Mouse (Mus musculus): ENCODE data around the gene Mmaa. TPM values are rescaled to one million over a fixed set of nuclear protein-coding genes. Genes with fewer than 3 reads are reported as not detected.

Gene Mmaa
- 10 to 100 TPM; 15.6 to 19.5 TPM for total RNA-seq (2021)
- long read RNA-seq, experiment 1, full-length matches to known transcripts, result 5 of 20 reads
- long read RNA-seq, experiment 1, partial matches to known transcripts, result 9 of 20 reads
- long read RNA-seq, experiment 1, other reads (novel, unspliced or antisense), result 6 of 20 reads
- long read RNA-seq, experiment 2, full-length matches to known transcripts, result 5 of 21 reads
- long read RNA-seq, experiment 2, partial matches to known transcripts, result 11 of 21 reads
- long read RNA-seq, experiment 2, other reads (novel, unspliced or antisense), result 5 of 21 reads

DNA sequence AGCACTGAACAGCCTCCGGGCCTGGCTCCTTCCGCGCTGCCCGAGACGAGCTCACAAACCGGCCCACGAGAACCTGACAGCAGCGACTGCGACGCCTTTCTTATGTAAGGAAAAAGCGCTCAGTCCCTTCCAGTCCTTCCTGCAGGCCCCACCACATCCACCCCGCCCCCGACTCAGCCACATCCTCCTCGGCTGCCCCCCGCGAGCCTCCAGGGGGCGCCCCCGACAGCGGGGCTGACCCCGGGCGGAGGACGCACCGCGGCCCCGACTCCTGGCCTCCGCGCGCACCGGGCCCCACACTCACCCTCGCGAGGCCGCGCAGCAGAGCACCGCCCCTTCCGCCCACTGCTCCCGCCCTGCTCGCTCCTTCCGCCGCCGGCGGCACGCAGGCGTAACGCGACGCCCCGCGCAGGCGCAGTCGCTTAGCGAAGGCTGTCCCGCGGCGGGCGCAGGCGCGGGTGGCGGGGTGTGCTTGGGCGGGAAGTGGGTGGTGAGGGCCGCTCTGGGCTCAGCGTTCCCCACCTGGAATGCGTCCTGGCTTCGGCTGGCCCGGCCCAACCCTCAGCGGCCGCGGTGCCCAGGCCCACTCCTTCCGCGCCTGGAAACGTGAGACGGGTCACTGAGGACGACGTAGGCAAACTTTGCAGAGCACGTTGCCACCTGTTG is at the start of gene Mmaa:
Mmaa (minus strand) TSS at position 328 of the 666 bp plus-strand sequence.
- DNase-seq (ENCODE audit: low spot score in 2 of 2), result peak; percentile 93 to 94

DNA sequence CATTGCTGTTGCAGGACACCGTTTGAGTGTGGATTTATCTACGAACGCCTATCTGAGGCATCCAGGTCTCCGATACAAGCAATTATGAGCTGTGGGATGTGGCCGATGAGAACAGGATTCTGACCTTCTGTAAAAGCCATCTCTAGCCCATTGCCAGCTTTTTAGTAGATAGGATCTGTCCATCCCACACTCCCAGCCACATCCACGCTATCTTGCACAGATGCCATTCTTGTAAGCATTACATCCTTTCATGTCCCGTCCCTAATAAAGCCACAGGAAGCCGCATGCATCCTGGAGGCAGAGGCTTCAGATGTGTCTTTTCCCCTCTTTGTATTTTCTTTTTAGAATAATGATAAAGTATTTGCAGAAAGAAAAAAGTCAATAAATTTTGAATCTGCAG is 46.5 kb upstream of the Mmaa start:
- no peak for DNase-seq (ENCODE audit: low spot score in 2 of 2)

DNA sequence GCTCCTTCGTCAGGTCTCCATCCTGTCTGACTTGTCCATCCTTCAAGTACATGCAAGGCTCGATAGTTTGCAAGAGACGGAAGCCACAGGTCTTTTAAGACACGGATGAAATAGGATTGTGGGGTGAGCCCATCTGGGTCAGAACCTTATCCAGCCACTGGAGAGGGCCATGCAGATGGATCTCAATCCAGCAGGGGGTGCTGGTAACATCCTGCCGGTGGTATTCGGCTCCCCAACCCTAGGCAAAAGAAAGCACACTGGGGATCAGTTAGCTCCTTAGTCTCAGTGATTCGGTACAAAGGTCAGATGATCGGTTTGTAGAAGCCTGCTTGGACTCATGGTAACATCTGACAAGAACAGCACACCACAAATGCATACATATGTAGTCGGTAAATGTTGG is 44.8 kb upstream of the Mmaa start:
- no peak for DNase-seq (ENCODE audit: low spot score in 2 of 2)

DNA sequence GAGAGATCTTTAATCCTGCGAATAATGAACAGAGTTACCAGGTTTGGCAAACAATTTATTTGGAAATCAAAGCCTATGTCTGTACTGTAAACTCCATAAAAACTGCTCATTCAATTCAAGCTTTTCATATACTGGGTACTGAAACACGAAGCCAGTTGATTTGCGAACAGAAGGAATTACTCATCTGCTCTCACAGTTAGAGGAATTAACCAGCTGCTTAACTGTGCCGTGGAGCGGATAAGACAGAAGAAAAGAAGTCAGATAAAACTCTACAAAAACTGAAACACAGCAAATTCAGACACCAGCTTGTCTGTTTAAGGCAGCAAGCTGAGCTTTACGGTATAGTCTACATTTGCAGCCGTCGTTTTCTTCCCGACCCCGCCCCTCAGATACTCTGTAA is 43.9 kb upstream of the Mmaa start:
- DNase-seq (ENCODE audit: low spot score in 2 of 2), result no peak

DNA sequence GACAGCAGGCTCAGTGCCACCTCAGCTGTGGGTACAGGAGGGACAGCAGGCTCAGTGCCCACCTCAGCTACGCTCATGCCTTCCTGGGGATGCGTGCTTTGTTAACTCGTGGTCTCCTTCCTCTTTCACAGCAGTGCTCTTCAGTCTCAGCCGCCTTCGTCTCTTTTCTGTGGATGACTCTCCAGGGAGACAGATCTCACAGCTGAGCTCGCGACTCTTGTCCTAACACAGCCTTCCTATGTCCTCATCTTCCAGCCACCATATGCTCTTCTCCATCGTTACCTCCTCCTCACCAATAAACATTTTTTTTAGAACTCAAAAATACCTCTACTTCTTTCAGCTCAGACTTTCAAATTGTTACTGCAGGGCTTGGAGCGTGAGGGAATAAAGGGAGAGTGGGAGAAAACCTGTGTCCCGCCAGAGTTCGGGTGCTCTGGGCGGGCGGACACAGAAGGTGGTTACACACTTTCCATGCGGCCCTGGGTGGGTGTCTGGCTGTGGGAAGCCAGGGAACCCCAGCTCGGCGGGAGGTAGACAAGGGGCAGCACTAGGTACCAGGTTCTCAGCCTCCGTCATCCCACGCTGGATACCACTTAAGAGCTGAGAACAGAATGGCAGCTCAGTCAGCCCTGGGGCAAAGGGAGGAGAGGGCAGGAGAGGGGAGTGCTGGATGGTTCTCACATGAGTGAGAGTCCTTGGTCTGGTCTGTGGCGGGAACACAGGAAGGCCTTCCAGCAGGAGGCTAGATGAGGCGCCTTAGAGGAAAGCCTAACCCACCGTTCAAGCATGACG is 37.6 kb upstream of the Mmaa start:
- DNase-seq (ENCODE audit: low spot score in 2 of 2), result no peak

DNA sequence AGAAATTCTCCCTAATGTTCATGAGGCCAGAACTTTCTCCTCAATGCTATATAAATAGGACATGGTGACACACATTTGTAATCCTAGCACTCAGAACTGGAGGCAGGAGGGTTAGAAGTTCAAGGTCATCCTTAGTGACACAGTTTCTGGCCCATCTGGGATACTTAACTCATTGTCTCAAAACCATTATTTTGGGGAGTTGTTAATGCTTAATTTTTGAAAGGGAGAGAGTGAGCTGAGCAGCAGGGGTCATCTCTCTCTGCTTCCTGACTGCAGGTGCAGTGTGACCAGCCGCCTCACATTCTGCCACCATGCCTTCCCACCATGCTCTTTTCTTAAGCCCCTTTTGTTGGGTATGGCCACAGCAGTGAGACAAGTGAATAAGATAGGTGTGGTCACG is 36.8 kb upstream of the Mmaa start:
- no peak for DNase-seq (ENCODE audit: low spot score in 2 of 2)

DNA sequence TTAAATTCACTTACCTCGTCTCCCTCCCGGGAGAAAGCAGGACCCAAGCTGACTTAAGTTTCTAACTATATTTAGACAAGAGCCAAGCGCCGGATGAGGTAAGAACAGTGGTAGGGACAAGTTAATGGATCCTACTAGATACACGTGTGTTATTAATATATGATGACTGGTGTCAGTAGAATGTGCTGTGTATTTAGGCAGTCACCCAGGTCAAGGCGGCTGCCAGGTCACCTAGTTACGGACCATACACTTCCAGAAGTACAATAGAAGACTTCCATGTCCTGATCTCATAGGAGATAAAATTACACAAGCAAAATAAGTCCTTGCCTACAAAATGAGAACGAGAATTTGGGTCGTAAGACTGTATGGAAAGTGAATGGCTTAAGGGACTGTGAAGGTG is 36.3 kb upstream of the Mmaa start:
- DNase-seq (ENCODE audit: low spot score in 2 of 2), result no peak

DNA sequence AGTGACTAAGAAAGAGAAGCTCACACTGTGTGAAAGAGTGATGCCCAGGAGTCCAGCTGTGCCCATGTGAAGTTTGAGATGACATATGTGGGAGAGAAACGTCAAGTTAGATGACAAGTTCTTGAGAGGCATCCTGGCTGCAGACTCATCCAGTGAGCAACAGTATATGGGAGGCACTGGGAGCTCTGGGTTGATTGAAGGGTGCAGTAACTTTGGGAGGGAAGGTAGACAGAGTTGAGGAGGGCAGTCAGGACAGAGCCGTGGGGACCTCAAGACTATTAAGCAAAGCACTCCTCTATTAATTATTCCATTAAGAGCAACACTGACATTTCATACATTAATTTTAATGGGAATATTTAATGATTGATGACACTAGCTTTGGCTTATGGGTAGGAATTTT is 35.0 kb upstream of the Mmaa start:
- no peak for DNase-seq (ENCODE audit: low spot score in 2 of 2)

DNA sequence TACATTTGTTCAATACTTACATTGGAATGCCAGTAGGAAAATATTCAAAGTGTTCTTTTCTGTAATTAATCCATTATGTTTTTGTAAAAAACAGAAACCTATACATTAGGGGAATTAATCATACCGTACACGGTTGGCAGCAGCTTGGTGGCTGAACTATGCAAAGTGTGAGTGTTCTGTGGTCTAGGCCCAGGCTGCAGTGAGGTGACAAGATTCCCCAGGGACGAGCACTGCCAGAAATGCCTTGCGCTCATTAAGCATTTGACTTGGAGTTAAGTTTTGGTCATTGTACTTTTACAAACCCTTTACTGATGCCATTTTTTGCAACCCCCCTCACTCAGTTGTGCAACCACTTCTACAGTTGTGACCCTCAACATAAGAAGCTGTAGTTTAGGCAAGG is 34.4 kb upstream of the Mmaa start:
- DNase-seq (ENCODE audit: low spot score in 2 of 2), result no peak

DNA sequence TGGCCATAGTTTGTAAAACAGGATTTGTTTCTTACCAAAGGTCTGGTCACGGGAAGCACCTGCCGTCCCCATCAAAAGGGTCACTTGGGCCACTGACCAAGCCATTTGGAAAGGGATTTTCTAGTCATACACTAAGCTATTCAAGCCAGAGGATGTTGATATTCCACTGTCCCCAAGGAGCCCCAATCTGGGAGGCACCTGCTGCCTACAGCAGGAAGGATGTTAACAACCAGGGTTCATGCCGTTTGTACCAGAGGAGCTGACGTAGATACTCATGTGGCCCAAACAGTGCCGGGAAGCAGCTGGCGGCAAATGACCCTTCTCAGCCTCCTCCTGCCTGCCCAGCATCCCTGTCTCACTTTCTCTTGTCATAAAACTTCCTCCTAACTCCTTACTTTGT is 30.8 kb upstream of the Mmaa start:
- no peak for DNase-seq (ENCODE audit: low spot score in 2 of 2)

DNA sequence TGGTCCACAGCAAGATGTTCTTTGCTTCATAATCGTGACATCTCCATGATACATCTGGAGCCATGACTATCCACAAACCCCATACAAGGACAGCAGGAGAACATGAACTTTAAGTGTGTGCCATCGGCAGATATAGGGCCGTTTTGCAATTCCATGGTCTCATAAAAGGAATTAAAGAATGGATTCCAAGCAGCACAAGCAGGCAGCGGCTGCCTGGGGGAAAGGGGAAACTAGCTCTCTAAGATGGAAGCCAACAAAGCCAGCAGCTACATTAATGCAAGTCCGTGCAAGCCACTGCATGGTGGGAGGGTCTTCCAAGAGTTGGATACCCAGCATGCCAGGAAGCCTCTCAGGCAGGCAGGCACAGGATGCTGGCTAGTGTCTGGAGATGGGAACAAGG is 30.2 kb upstream of the Mmaa start:
- no peak for DNase-seq (ENCODE audit: low spot score in 2 of 2)

DNA sequence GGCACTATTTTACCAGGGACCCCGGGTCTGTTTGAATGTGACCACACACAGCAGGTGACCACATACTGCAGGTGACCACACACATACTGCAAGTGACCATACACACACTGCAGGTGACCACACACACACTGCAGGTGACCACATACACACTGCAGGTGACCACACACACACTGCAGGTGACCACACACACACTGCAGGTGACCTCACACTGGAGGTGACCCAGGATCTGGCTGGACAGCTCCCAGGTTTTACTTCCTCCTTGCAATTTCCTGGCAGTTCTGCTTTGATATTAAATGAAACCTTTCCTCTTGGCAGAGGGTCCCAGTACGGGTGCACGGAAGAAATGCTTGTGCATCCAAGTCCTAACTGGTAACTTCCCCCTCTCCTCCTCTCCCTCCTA is 29.3 kb upstream of the Mmaa start:
- DNase-seq (ENCODE audit: low spot score in 2 of 2), result no peak

DNA sequence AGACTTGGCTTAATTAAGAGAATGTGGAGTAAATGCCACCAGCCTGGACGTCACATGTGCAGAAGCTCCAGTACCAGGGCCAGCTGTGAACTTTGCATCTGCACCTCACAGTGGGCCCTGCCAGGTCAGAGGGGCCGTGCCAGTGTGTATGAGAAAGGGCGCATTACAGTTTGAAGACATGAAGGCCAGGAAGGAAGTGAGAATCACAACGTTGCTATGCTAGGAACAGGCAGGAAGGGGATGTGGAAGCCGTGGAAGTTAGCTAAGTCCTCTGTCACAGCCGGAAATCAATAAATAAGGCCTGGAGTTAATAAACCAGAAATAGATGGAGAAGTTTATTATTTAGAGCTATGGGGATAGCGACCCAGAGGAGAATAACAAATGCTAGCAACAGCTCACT is 28.4 kb upstream of the Mmaa start:
- DNase-seq (ENCODE audit: low spot score in 2 of 2), result no peak

DNA sequence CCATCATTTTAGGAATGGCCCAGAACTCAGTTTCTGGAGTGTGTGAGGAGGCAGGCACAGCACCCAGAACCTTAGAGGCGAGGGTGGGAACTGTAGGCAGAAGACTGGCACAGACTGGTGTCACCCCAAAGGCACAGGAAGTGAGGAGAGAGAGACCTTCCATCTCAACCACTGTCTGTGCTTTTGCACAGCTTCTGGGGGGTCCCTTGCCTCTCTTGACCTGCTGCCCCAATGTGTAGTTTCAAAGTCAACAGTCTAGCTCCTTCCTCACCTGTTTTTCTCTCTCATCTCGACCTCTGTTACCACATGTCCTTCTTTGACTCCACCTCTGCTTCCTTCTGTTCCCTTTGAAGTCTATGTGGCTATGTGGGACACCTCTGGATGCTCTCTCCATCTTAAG is 16.1 kb upstream of the Mmaa start:
- no peak for DNase-seq (ENCODE audit: low spot score in 2 of 2)

DNA sequence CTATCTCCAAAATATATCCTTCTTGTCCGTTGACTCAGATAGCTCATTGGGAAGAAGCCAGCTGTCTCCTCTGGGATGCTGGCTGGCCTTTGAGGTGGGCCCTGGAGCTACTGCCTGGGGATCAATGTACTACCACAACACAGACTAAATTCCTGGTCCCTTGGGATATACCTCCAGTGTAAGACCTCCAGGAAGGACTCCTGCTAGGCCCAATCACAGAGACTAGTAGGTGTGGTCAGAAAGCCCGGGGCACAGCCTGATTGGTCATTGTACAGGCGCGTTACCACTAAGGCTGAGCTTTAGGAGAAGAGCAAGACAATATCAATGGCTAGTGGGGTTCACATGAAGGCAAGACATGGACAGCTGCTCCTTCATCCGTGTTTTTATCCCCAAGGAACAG is 11.2 kb upstream of the Mmaa start:
- no peak for DNase-seq (ENCODE audit: low spot score in 2 of 2)

DNA sequence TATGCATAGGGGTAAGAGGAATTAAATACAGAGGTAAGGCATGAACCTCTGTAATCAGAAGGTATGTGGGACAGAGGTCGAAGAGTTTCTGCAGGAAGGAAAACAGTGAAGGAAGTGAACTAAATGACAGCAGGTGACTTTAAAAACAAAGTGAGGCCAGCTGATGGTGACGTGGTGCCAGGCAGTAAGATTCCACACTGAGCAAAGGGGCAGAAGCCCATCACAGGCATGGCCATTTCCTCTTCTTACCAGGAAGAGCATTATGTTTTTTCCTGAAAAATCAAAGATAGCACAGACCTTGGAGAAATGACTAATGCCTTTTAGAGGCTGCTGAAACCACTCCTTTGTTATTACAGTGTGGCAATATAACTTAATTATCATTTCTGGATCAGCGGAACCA is 6.8 kb upstream of the Mmaa start:
- no peak for DNase-seq (ENCODE audit: low spot score in 2 of 2)

DNA sequence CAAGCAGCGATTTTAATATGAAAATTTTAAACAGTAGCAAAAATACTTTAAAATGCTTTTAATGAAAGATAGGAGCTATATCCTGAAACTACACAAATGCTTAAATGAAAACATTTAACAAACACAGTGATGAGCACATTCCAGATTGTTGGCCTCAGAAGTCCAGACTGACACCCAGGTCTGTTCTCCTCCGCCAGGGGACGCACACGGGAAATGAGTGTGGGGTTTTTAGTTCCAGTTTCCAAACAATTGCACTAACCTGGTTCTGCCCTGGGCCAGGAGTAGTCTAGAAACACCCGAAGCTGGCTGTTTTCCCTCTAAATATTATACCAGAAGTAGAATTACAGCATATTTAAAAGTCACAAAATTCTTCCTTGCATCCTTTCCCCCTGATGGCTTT is 5.0 kb upstream of the Mmaa start:
- DNase-seq (ENCODE audit: low spot score in 2 of 2), result no peak

DNA sequence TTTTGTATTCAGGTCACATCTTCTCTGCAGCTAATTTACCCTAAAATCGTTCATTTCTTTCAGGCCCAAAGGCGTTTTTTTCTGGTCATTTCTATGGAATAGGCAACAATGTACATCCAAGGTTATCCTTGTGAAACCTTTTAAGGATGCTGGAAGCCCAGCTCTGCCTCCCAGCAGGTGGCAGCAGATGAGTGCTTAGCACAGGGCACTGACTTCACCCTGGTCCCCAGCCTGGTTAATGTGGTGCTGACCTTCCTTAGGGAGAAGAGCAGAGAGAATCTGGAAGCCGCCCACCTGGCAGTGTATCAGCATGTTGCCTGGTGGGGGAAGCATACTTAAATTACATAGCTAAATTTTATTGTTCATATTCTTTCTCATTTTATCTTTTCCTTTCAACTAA is 3.0 kb upstream of the Mmaa start:
- peak; percentile 22 to 33 for DNase-seq (ENCODE audit: low spot score in 2 of 2)

DNA sequence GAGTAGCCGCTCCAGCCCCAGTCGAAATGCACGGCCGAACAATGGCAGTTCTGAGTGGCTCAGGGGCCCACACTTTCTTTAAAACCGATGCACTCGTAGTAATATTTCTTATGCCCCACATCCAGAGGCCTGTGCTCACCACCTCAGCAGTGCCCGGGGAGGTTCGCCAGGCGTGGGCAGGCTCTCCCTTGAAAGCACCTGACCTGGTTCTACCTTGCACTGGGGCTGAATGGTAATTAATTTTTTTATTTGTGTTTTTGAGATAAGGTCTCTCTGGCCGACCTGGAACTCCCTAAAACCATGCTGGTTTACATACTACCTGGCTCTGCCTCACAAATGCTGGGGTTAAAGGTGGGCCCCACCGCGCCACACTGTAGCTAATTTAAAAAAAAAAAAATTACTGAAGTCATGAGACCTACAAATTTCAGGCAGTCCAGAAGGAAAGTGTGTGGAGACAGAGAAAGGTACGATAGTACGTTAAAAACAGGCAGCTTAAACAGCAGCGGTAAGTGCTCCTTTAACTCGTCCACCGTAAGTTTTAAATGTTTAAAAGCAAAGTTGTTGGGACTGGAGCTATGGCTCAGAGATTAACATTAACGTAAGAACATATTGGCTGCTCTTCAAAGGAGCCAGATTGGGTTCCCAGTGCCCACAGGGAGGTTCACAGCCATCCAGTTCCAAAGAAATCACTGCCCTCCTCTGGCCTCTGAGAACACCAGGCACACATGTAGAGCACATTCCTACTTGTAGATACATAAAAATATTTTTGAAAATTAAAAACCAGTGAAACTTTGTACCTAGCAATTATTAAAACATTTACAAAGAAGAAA is 754 bp upstream of the Mmaa start:
- no peak for DNase-seq (ENCODE audit: low spot score in 2 of 2)

DNA sequence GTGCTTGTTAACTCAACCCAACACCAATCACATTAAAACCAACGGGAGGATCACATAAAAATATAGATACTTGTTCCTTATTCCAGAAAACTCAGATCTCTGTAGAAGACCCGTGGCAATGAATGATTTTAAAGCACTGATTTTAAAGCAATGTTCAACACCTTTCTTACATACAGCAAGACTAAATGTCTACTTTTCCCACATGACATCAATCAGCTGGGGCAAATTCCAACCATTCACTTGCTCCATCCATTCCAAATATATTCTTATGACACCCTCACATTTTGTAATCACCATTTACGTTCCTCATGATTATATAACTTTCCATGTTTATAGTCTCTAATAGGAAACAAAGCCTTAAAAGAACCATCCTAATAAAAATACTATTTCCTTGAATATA is 896 bp downstream of the Mmaa start:
- DNase-seq (ENCODE audit: low spot score in 2 of 2), result no peak

DNA sequence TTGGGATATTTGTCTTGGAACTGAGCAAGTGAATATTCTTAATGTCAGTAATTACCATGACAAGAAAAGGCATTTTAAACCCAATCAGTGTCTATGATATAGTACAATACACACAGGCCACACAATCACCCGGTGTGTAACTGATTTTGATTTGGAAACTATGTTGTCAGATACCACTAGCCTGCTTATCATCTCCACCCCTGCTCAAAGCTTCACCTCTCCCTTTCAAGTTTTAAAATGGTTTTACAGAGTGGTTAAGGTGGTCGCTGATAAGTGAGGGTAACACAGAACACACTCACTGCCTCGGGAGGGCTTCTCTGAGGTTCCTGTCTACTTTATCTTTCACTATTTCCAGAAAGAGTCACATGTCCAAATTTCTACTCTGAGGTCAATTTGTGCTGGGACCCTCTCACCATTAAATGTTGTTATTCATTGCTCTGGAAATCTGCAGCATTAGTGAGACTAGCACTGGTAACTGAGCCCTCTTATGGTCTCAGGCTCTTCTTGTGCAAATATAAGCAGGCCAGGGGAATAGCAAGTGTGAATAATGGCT is 1.9 kb downstream of the Mmaa start:
- DNase-seq (ENCODE audit: low spot score in 2 of 2), result no peak
